Mouse (Mus musculus) brown adipose tissue, adult 24 weeks (tissue): ENCODE measurements at regions not wholly inside any gene's neighbourhood (a gene's known extent, or its start where the extent isn't known, plus 50 kb on each side); places are given as distances from the start of the nearest gene placed in this dataset.

ENCODE experiments used
- H3K27ac ChIP-seq: fragments of 200-500 bp; replicated peaks from 2 replicates; pipeline ENCODE4 v1.5.1; 2012; ENCODE audit warnings: low read depth, mild to moderate bottlenecking, low read length
- H3K4me1 ChIP-seq: fragments of 200-500 bp; 2 replicates; pipeline ENCODE4 v1.6.1; 2012; ENCODE audit warnings: low read length, mixed read lengths; ENCODE audit not compliant: control insufficient read depth, insufficient read depth, insufficient read length
- H3K4me3 ChIP-seq: fragments of 200-500 bp; 2 replicates; pipeline ENCODE4 v1.5.1; 2012; ENCODE audit warnings: low read depth, mild to moderate bottlenecking, low read length, moderate library complexity; ENCODE audit not compliant: insufficient read depth

GRCm38 (mm10) chr12:107151089-107151488, 337.3 kb upstream of the 3110018I06Rik start:
- no peaks in the 10 kb centered on the region for H3K4me1 ChIP-seq
- H3K27ac ChIP-seq, result no peak overlapping the region
- no peak overlapping the region for H3K4me3 ChIP-seq

GRCm38 (mm10) chr12:107154668-107155067, 333.8 kb upstream of the 3110018I06Rik start:
- Histone ChIP-seq H3K27ac (no peak overlapping the region), H3K4me1 (no peaks in the 10 kb centered on the region), H3K4me3 (no peak overlapping the region)

- Histone ChIP-seq H3K4me3 (no peak overlapping the region), H3K4me1 (no peaks in the 10 kb centered on the region), H3K27ac (no peak overlapping the region)
These were observed 331.5 kb upstream of the 3110018I06Rik start for GRCm38 (mm10) chr12:107156791-107157428.

GRCm38 (mm10) chr12:107159126-107159525, 329.3 kb upstream of the 3110018I06Rik start:
- Histone ChIP-seq H3K4me1 (no peaks in the 10 kb centered on the region), H3K4me3 (no peak overlapping the region), H3K27ac (no peak overlapping the region)

GRCm38 (mm10) chr12:107160137-107160536, 328.3 kb upstream of the 3110018I06Rik start:
- H3K27ac ChIP-seq, result no peak overlapping the region
- H3K4me3 ChIP-seq, result no peak overlapping the region
- no peaks in the 10 kb centered on the region for H3K4me1 ChIP-seq

GRCm38 (mm10) chr12:107160628-107161027, 327.8 kb upstream of the 3110018I06Rik start:
- no peak overlapping the region for H3K4me3 ChIP-seq
- no peaks in the 10 kb centered on the region for H3K4me1 ChIP-seq
- no peak overlapping the region for H3K27ac ChIP-seq

GRCm38 (mm10) chr12:107170926-107171325, 317.5 kb upstream of the 3110018I06Rik start:
- Histone ChIP-seq H3K4me1 (no peaks in the 10 kb centered on the region), H3K27ac (no peak overlapping the region), H3K4me3 (no peak overlapping the region)

GRCm38 (mm10) chr12:107171676-107172075, 316.8 kb upstream of the 3110018I06Rik start:
- no peak overlapping the region for H3K27ac ChIP-seq
- no peak overlapping the region for H3K4me3 ChIP-seq
- H3K4me1 ChIP-seq, result no peaks in the 10 kb centered on the region

- no peak overlapping the region for H3K4me3 ChIP-seq
- no peaks in the 10 kb centered on the region for H3K4me1 ChIP-seq
- H3K27ac ChIP-seq, result no peak overlapping the region
These were observed 309.8 kb upstream of the 3110018I06Rik start for GRCm38 (mm10) chr12:107178676-107179075.

GRCm38 (mm10) chr12:107180501-107180900, 307.9 kb upstream of the 3110018I06Rik start:
- Histone ChIP-seq H3K4me1 (no peaks in the 10 kb centered on the region), H3K4me3 (no peak overlapping the region), H3K27ac (no peak overlapping the region)

- Histone ChIP-seq H3K4me3 (no peak overlapping the region), H3K27ac (no peak overlapping the region), H3K4me1 (no peaks in the 10 kb centered on the region)
These were observed 307.1 kb upstream of the 3110018I06Rik start for GRCm38 (mm10) chr12:107181291-107181690.

GRCm38 (mm10) chr12:107182091-107182655, 306.3 kb upstream of the 3110018I06Rik start:
- Histone ChIP-seq H3K4me1 (no peaks in the 10 kb centered on the region), H3K27ac (no peak overlapping the region), H3K4me3 (no peak overlapping the region)

- no peak overlapping the region for H3K27ac ChIP-seq
- H3K4me1 ChIP-seq, result no peaks in the 10 kb centered on the region
- no peak overlapping the region for H3K4me3 ChIP-seq
These were observed 305.1 kb upstream of the 3110018I06Rik start for GRCm38 (mm10) chr12:107183283-107183682.

GRCm38 (mm10) chr12:107184426-107184825, 304.0 kb upstream of the 3110018I06Rik start:
- Histone ChIP-seq H3K27ac (no peak overlapping the region), H3K4me3 (no peak overlapping the region), H3K4me1 (no peaks in the 10 kb centered on the region)

- H3K4me1 ChIP-seq, result no peaks in the 10 kb centered on the region
- no peak overlapping the region for H3K4me3 ChIP-seq
- H3K27ac ChIP-seq, result no peak overlapping the region
These were observed 302.1 kb upstream of the 3110018I06Rik start for GRCm38 (mm10) chr12:107186361-107186760.

GRCm38 (mm10) chr12:107188055-107188454, 300.4 kb upstream of the 3110018I06Rik start:
- H3K27ac ChIP-seq, result no peak overlapping the region
- H3K4me3 ChIP-seq, result no peak overlapping the region
- no peaks in the 10 kb centered on the region for H3K4me1 ChIP-seq
